Mouse (Mus musculus) liver, adult (tissue): ENCODE data around the gene Nr1h2.

Experiments used
- GATA4 ChIP-seq: IDR thresholded peaks from 2 replicates; pipeline ENCODE4 v1.6.1; 2014; ENCODE audit warnings: mild to moderate bottlenecking, low read length; ENCODE audit not compliant: insufficient replicate concordance

Gene Nr1h2

DNA sequence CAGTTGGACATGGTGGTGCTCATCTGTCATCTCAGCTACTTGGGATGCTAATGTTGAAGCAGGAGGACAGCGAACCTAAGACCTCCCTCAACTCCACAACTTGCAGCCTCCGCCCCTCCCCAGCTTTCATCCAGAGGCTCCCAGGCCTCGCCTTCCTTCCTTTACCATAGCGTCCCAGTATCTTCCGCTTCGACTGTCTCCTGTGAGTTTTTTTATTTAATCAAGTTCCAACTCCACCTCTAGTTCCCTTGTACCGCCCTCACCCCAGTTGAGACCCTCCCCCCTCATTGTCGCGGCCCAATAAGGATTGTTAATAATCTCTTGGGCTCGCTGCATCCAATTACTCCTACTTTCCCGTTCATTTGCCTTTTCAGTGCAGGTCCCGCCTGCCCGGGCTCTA is 36.2 kb upstream of the Nr1h2 start:
- no peak for TF ChIP-seq GATA4

DNA sequence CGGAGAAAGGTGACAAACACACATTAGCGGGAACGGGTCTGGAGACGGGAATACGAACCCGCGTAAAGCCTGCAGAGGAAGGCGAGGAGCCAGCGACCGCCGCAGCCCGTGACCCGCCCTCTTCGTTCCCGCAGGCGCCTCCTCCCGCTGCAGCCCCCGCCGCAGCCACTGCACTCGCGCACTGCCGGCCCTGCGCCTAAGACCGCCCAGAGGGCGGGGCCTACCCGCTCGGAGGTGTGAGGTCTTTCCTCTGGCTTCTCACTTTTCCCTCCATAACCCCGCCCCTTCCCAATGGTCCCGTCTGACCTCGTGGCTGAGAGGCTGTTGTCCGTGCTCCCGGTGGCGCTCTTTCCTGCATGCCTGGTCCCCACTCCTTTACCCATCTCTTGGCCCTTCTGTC is 35.4 kb upstream of the Nr1h2 start:
- TF ChIP-seq GATA4 = no peak

DNA sequence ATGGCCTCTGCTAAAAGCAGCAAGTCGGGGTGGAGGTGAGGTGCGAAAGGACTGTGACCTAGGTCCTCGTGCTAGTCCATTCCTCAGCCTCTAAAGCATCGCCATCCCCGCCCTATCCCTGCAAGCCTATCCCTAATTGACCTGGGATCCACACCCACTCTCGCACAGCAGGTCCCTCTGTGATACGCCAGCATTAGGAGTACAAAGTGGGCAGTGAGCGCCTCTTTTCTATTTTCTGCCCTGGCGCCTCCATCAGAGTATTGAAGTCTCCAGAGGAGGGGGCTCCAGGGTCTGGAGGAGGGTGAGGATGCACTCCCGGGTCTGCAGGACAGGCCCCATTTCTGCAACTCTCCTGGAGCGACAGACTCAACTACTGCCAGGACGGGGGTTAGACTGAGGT is 34.6 kb upstream of the Nr1h2 start:
- TF ChIP-seq GATA4 = no peak

DNA sequence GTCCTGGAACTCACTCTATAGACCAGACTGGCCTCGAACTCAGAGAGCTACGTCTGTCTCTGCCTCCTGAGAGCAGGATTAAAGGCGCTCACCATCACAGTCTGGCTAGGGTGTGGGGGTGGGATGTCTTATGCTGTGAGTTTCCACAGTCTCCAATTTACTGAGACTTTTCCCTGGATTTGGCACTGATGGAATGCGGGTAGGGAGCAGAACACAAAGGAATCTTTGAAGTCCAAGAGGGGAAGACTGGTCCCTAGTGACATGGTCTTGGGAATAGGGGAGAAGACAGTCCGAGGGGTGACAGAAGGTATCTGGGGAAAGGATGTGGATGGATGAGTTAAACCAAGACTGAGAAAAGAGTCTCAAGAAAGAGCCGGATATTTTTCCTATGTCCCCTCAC is 33.9 kb upstream of the Nr1h2 start:
- no peak for TF ChIP-seq GATA4

DNA sequence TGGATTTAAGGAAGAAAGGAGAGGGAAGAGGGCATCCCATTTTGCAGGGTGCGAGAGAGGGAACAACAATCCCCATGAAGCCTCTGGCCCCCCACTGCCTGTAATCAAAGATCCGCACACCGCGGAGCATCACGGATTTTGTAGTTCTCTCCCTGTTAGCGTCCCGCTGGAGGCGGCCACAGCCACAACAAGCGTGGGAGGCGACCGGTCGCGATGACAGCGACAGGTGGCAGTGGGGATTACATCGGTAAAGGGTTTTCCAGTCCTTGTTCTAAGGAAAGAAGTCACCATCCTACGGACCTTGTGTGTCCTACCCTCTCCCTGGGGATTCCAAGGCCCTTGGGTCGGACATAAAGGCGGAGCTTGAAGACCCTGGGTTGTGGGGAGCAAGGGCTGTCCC is 33.2 kb upstream of the Nr1h2 start:
- no peak for TF ChIP-seq GATA4

DNA sequence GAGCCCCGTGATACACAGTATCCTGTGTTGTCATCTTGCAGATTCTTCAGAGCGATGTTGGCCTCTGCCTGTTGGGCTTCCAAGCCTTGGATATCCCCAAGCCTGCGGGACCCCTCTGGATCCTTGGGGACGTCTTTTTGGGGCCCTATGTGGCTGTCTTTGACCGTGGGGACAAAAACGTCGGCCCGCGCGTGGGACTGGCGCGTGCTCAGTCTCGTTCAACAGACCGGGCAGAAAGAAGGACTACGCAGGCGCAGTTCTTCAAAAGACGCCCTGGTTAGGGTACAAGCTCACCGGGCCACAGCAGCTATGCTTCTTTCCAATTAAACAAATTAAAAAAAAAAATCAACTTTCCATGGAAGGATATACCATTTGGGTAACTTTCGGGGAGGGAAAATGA is 32.8 kb upstream of the Nr1h2 start:
- TF ChIP-seq GATA4 = no peak

DNA sequence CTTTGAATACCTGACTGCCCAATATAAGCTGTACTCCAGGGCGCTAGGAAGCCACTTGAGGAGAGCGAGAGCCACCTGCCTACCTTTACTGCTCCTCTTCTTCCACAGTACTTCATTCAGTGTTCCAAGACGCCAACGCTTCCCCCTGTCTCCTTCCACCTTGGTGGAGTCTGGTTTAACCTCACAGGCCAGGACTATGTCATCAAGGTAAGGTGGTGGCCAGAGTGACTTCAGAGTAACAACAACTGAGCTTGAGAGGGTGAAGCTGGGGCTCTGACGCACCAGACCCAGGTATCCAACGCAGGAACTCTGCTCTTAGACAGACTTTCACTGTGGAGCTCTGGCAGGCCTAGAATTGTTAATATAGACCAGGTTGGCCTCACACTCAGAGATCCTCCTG is 31.9 kb upstream of the Nr1h2 start:
- TF ChIP-seq GATA4 = no peak

DNA sequence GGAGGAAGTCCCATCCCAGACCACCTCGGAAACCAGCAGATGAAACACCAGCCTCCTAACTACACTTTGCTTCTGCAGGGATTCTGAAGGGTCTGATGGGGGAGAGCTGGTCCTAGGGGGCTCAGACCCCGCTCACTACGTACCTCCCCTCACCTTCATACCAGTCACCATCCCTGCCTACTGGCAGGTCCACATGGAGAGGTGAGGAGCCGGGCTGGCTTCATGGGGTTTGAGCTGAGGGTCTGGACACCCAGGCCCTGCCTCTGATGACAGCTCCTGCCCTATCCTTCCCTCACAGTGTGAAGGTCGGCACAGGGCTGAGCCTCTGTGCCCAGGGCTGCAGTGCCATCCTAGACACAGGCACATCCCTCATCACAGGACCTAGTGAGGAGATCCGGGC is 31.2 kb upstream of the Nr1h2 start:
- TF ChIP-seq GATA4 = no peak

DNA sequence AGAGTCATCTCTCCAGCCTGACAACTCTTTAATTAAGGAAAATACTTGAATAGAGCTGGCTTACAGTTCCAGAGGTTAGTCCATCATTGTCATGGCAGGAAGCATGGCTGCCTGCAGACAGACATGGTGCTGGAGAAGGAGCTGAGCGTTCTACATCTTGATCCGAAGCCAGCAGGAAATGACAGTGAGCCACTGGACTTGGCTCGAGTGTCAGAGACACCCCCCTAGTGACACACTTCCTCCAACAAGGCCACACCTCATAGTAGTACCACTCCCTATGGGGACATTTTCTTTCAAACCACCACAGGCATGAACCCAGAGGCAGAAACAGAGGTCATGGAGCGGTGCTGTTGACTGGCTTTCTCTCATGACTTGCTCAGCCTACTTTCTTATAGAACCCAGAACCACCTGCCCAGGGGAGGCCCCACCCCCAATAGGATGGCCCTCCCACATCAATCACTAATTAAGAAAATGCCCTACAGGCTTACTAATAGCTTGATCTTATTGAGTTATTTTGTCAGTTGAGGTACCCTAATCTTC is 30.6 kb upstream of the Nr1h2 start:
- TF ChIP-seq GATA4 = no peak

DNA sequence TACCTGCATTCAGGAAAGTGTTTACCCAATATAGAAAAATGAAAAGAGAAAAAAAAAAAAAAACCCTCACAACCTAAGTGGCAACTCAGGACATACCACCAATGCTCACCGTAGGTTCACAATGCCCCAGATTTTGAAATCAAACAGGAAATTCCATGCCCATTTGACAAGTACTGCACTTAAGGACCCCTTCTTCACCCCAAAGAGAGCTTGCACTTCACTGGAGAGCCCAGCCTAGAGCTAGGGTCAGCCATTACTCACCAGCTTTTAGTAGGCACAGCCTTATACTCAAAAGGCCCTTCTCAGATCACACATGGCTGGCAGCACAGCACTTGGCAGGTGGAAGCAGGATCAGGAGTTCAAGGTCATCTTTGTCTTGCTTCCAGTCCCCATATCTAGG is 29.4 kb upstream of the Nr1h2 start:
- TF ChIP-seq GATA4 = no peak

DNA sequence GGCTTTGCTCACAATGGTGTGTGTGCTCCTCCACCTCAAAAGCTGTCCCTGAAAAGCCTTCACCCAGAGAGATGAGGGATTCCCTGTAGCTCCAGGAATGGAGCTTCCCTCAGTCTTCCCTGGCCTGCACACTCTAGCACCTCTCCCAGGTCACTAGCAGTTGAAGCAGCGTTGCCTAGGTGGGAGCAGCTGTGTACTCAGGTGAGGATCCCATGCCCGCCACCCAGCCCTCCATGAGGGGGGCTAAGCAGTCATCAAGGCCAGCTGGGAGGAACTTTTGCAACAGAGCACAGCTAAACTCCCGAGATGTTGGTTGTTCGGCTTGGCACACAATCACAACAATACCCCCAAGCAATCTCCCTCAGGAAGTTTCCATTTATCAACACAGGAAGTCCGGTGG is 29.0 kb upstream of the Nr1h2 start:
- TF ChIP-seq GATA4 = no peak

DNA sequence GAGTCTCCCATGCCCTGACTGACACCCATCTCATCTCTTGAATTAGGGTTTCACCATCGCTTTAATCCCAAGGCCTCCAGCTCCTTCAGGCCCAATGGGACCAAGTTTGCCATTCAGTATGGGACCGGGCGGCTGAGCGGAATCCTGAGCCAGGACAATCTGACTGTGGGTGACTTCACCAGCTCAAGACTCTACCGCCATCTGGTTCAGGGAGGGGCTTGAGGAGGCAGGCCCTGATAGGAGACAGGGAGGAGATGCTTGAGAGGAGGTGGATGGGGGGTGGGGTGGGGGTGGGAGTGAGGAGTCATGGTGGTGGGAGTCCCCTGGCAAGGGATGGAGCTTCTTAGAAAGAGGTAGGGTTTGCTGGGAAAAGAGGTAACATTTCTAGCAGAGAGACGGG is 27.9 kb upstream of the Nr1h2 start:
- no peak for TF ChIP-seq GATA4

DNA sequence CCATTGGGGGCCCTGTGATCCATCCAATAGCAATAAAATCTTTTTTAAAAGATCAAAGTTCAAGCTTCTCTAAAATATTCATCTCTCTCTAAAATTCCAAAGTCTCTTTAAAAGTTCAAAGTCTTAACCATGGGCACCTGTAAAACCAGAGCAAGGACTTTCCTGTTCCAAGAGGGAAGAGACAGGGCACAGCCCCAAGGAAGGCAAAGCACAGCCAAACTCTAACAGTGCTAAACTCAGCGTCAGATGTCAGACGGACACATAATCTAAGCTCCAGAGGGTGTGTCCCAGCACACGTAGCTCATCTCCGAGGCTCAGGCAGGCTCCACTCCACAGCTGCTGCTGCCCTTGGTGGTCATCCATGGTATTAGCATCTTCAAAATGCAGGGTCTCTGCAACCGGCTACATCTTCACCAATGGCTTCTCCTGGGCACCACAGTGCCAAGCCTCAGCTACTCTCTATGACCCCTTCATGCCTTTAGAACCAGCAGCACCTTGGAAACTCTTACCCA is 22.6 kb upstream of the Nr1h2 start:
- TF ChIP-seq GATA4 = no peak

DNA sequence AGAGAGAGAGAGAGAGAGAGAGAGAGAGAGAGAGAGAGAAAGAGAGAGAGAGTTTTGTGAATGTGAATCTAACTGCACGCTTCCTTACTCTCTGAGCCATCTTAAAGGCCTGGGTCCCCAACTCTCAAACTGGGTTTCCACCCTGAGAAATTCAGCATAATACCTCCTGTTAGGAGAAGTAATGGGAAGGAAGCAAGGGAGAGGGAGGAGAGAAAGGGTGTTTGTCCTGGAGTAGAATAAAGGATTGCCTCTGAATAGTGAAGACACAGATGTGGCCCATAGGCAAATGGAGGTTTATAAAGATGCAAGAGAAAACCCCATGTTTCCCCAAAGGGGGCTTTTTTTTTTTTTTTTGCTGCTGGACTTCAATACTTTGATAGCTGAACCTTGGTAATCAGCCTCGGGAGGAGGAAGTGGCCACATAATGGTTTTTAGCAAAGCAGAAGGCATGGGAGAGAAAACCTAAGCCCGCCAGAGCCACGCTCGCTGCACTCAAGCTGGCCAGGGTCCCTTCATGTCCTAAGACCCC is 19.3 kb upstream of the Nr1h2 start:
- TF ChIP-seq GATA4 = no peak

DNA sequence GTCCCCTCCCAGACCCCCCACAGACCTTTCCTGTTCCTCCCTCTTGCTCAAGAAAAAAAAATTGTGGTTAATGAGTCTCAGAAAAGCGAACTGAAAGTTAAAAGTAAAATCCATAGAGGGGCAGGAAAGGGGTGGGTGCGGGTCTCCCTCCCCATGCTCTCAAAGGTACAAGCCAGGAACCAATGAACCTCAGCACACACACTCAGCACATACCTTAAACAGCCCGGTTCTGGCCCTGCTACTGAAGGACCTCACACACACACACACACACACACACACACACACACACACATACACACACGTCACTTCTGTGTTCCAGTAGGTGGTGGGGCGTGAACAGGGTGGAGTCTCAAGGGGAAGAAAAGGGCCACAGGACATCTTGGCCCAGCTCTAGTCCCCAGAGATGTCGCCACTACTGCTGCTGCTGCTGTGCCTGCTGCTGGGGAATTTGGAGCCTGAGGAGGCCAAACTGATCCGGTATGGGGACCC is 18.5 kb upstream of the Nr1h2 start, which contains the start of gene Napsa:
Napsa (plus strand) TSS at position 168 of the 489 bp plus-strand sequence.
- no peak for TF ChIP-seq GATA4

DNA sequence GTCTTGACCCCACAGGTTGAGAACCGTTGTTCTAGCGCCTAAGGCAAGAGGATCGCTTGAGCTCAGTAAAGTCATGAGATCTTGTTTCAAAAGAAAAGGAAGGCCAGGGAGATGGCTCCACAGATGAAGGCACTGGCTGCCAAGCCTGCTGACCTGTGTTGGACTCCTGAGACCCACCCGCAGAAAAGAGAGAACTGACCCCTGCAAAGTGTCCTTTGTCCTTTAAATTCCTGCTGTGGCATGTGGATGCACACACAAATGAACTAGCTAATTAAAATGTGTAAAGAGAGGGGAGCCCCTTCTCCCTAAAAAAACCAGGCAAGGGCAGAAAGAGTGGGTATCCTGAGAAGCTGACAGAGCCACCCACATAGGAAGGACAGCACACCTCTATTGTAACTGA is 18.1 kb upstream of the Nr1h2 start:
- no peak for TF ChIP-seq GATA4

DNA sequence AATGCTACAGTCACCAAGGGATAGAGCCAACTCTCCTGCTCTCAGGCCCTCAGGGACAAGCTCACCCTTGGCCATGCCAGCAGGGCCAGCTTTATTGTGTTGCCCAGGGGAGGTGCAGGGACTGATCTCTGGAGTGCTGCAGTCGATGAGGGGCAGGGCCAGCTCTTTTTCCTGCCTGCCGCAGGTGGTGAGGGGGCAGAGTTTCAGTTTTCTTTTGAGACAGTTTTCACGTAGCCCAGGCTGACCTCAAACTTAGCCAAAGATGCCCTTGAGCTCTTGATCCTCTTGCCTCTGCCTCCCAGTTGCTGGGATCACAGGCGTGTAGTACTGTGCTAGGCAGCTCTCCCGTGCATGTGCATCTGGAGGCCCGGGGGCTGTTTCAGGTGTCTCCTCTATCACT is 17.2 kb upstream of the Nr1h2 start:
- TF ChIP-seq GATA4 = no peak
